Mouse (Mus musculus) heart, embryonic 10.5 days (tissue): ENCODE measurements at regions not wholly inside any gene's neighbourhood (a gene's known extent, or its start where the extent isn't known, plus 50 kb on each side); places are given as distances from the start of the nearest gene placed in this dataset.

Experiments used
- DNase-seq: peaks from one replicate; pipeline ENCODE4 v3.0.0-alpha.2; 2017; ENCODE audit warnings: low spot score
- H3K27ac ChIP-seq: fragments of 300-500 bp; sonication (generic); 2 replicates; pipeline ENCODE4 v1.5.1; 2016; ENCODE audit warnings: mild to moderate bottlenecking
- H3K27me3 ChIP-seq: fragments of 300-500 bp; sonication (generic); 2 replicates; pipeline ENCODE4 v1.6.1; 2016; ENCODE audit warnings: mild to moderate bottlenecking; ENCODE audit not compliant: poor library complexity, insufficient read depth, severe bottlenecking
- H3K36me3 ChIP-seq: fragments of 300-500 bp; sonication (generic); 2 replicates; pipeline ENCODE4 v1.6.1; 2016; ENCODE audit warnings: mild to moderate bottlenecking, moderate library complexity
- H3K4me1 ChIP-seq: fragments of 300-500 bp; sonication (generic); 2 replicates; pipeline ENCODE4 v1.6.1; 2016; ENCODE audit warnings: mild to moderate bottlenecking
- H3K4me3 ChIP-seq: fragments of 300-500 bp; sonication (generic); 2 replicates; pipeline ENCODE4 v1.5.1; 2016; ENCODE audit warnings: mild to moderate bottlenecking, moderate library complexity
- H3K9me3 ChIP-seq: fragments of 300-500 bp; sonication (generic); 2 replicates; pipeline ENCODE4 v1.6.1; 2016; ENCODE audit warnings: mild to moderate bottlenecking, moderate library complexity
- WGBS: fragments of 180-500 bp; shearing (Covaris S2); methylation state at CpG from one replicate; pipeline ENCODE4 v1.1.7; 2016; 5-methylcytosine and 5-hydroxymethylcytosine counted together

GRCm38 (mm10) chr3:102353277-102353900, 116.3 kb upstream of the Ngf start:
- Histone ChIP-seq H3K27ac (no peak overlapping the region), H3K4me1 (peaks cover 6% of the 10 kb centered on the region)
- DNase-seq = no peak

DNA sequence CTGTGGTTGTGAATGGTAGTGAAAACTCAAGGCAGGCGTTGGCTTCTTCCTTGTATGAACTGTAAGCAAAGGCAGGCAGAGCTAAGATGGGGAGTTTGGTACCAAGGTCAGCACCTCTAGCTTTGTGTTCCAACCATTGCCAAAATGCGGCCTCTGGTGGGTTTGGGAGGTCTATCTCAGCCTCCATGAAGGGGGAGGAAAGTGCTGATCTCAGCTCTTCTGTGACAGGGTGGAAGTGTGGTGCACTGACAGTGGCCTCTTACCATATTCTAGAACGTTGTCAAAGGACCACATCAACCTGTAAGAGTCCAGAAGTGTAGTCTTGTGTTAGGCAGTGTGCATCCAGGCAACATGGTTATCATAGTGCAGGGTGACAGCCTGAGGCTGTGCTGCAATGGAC, 123.6 kb upstream of the Ngf start:
- Histone ChIP-seq H3K36me3 (no peaks in the 10 kb centered on the region), H3K4me3 (no peak overlapping the region), H3K27me3 (no peaks in the 10 kb centered on the region), H3K27ac (no peak overlapping the region), H3K9me3 (no peaks in the 10 kb centered on the region), H3K4me1 (peaks cover 6% of the 10 kb centered on the region)
- DNase-seq = no peak
- WGBS = 66% methylated on average over 3 of the region's 3 CpGs

More at GRCm38 (mm10) chr3:102353277-102353900, 116.3 kb upstream of the Ngf start:
- Histone ChIP-seq H3K36me3 (no peaks in the 10 kb centered on the region), H3K9me3 (no peaks in the 10 kb centered on the region), H3K27me3 (no peaks in the 10 kb centered on the region), H3K4me3 (no peak overlapping the region)
- WGBS = 76% methylated on average over 6 of the region's 6 CpGs

DNA sequence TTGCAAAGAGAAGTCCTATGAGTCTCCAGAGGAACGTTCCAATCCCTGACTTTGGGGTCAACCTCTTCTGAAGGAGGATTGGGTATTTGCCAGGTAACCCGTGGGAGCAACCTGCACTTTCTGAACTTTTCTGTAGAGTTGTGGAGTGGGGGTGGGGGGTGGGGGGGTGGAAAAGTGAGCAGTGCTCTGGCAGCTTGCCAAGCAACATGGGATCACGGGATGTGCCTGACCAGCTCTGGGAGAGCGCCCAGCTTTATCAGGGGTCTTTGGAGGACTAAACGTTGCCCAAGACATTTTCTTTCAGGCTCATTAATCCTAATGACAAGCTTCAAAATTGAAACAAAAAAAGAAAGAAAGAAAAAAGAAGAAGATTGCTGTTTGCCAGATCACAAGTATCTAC, 124.4 kb upstream of the Ngf start:
- Histone ChIP-seq H3K9me3 (no peaks in the 10 kb centered on the region), H3K27ac (no peak overlapping the region), H3K4me3 (no peak overlapping the region), H3K4me1 (peaks cover 6% of the 10 kb centered on the region), H3K36me3 (no peaks in the 10 kb centered on the region), H3K27me3 (no peaks in the 10 kb centered on the region)
- WGBS = 57% methylated on average over 5 of the region's 5 CpGs
- DNase-seq = no peak

DNA sequence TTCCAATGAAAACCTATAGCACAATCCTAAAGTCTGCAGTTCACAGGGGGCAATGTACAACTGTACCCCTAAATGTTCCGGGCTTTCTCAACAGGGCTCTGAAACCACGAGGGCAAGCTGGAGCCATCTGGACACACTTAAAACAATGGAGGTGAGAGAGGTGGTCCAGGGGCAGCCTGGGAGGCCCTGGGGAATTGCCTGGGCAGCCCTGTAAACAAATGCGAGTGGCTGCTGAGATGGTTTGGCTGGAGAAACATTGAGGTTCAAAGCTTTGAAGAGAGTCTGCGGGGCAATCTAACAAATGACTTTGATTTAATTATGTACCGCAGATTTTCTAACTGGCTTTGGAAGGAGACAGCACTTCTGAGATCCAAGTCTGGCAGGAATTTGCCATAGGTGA, 129.0 kb upstream of the Ngf start:
- DNase-seq = no peak
- no peaks in the 10 kb centered on the region for H3K9me3 ChIP-seq
- H3K36me3 ChIP-seq = no peaks in the 10 kb centered on the region
- H3K4me3 ChIP-seq = no peak overlapping the region
- WGBS = 54% methylated on average over 5 of the region's 5 CpGs
- H3K4me1 ChIP-seq = no peaks in the 10 kb centered on the region
- H3K27me3 ChIP-seq = peaks cover 8% of the 10 kb centered on the region; the same call in 1 of the 2 replicates
- H3K27ac ChIP-seq = no peak overlapping the region

GRCm38 (mm10) chr3:102337881-102338280, 131.8 kb upstream of the Ngf start:
- DNase-seq = no peak
- WGBS = 72% methylated on average over 8 of the region's 8 CpGs
- Histone ChIP-seq H3K4me3 (no peak overlapping the region), H3K9me3 (no peaks in the 10 kb centered on the region), H3K27ac (no peak overlapping the region), H3K27me3 (peaks cover 12% of the 10 kb centered on the region; the same call in 1 of the 2 replicates), H3K36me3 (no peaks in the 10 kb centered on the region), H3K4me1 (no peaks in the 10 kb centered on the region)

DNA sequence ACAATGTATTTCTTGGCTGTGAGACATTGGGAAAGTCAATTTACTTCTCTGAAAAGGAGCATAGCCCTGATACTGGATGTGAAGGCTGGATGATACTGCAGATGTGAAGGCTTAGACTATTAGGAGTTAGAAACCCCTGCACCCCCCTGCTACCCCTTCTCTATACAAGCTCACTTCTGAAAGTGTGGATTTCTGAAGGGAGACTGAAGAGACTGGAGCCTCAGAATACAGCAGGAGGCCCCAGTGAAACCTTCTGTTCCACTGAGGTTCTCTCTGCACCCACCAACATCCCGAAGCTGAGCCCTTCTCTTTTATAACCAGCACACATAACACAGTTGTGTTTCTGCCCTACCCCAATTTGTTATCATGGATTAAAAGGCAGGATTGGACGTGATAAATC, 131.7 kb upstream of the Vangl1 start:
- H3K36me3 ChIP-seq = no peaks in the 10 kb centered on the region
- H3K9me3 ChIP-seq = no peaks in the 10 kb centered on the region
- WGBS = 79% methylated on average over 2 of the region's 2 CpGs
- H3K27ac ChIP-seq = no peak overlapping the region
- DNase-seq = no peak
- peaks cover 3% of the 10 kb centered on the region; the same call in 1 of the 2 replicates for H3K4me1 ChIP-seq
- no peak overlapping the region for H3K4me3 ChIP-seq
- peaks cover 18% of the 10 kb centered on the region; the same call in 1 of the 2 replicates for H3K27me3 ChIP-seq

GRCm38 (mm10) chr3:102335146-102335545, 130.7 kb upstream of the Vangl1 start:
- DNase-seq = no peak
- WGBS = 63% methylated on average over 3 of the region's 3 CpGs
- Histone ChIP-seq H3K27ac (no peak overlapping the region), H3K36me3 (no peaks in the 10 kb centered on the region), H3K4me3 (no peak overlapping the region), H3K4me1 (peaks cover 3% of the 10 kb centered on the region; the same call in 1 of the 2 replicates), H3K9me3 (no peaks in the 10 kb centered on the region), H3K27me3 (peaks cover 19% of the 10 kb centered on the region; the same call in 1 of the 2 replicates)

DNA sequence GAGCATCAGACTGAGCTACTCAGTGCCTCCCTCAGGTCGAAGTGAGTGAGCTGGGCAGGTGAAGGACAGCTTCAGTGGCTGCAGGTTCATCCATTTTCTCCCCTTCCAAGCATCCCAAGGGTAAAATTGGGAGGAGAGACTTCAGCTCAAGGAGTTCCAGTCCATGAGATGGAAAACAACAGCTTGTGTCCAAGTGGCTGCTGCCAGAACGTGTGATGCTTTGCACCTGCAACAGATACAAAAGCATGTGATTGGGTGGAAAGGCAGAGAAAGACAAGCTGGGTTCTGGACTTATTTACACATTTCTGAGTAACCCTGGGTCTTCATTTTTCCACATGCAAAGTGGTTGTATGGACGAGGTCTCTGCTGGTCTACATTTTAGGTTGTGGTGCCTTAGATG, 127.7 kb upstream of the Vangl1 start:
- 68% methylated on average over 3 of the region's 3 CpGs for WGBS
- H3K27ac ChIP-seq = no peak overlapping the region
- peaks cover 3% of the 10 kb centered on the region; the same call in 1 of the 2 replicates for H3K4me1 ChIP-seq
- no peaks in the 10 kb centered on the region for H3K9me3 ChIP-seq
- H3K27me3 ChIP-seq = peaks cover 11% of the 10 kb centered on the region; the same call in 1 of the 2 replicates
- no peak for DNase-seq
- H3K36me3 ChIP-seq = no peaks in the 10 kb centered on the region
- H3K4me3 ChIP-seq = no peak overlapping the region

- no peaks in the 10 kb centered on the region for H3K4me1 ChIP-seq
- H3K9me3 ChIP-seq = no peaks in the 10 kb centered on the region
- no peak overlapping the region for H3K4me3 ChIP-seq
- no peaks in the 10 kb centered on the region for H3K36me3 ChIP-seq
- WGBS = 72% methylated on average over 3 of the region's 3 CpGs
- no peaks in the 10 kb centered on the region for H3K27me3 ChIP-seq
- H3K27ac ChIP-seq = no peak overlapping the region
- peak; percentile 62 for DNase-seq
Observed at GRCm38 (mm10) chr3:102319331-102319730, 114.8 kb upstream of the Vangl1 start.

- WGBS = 75% methylated on average over 3 of the region's 3 CpGs
- no peaks in the 10 kb centered on the region for H3K36me3 ChIP-seq
- DNase-seq = peak; percentile 61
Observed at GRCm38 (mm10) chr3:102316151-102316550, 111.7 kb upstream of the Vangl1 start.

GRCm38 (mm10) chr3:102311482-102312225, 107.2 kb upstream of the Vangl1 start:
- peak; percentile 55 for DNase-seq
- peaks cover 6% of the 10 kb centered on the region; the same call in 1 of the 2 replicates for H3K27me3 ChIP-seq

More at GRCm38 (mm10) chr3:102316151-102316550, 111.7 kb upstream of the Vangl1 start:
- no peaks in the 10 kb centered on the region for H3K27me3 ChIP-seq
- H3K4me1 ChIP-seq = no peaks in the 10 kb centered on the region
- no peak overlapping the region for H3K4me3 ChIP-seq
- H3K9me3 ChIP-seq = no peaks in the 10 kb centered on the region
- H3K27ac ChIP-seq = no peak overlapping the region

GRCm38 (mm10) chr3:102310243-102310642, 105.8 kb upstream of the Vangl1 start:
- H3K4me1 ChIP-seq = peaks cover 4% of the 10 kb centered on the region; the same call in 1 of the 2 replicates
- 75% methylated on average over 9 of the region's 9 CpGs for WGBS
- no peaks in the 10 kb centered on the region for H3K9me3 ChIP-seq
- H3K36me3 ChIP-seq = no peaks in the 10 kb centered on the region
- H3K27ac ChIP-seq = no peak overlapping the region
- H3K27me3 ChIP-seq = peaks cover 7% of the 10 kb centered on the region; the same call in 1 of the 2 replicates
- peak; percentile 66 for DNase-seq
- no peak overlapping the region for H3K4me3 ChIP-seq

More at GRCm38 (mm10) chr3:102311482-102312225, 107.2 kb upstream of the Vangl1 start:
- no peaks in the 10 kb centered on the region for H3K36me3 ChIP-seq
- no peak overlapping the region for H3K4me3 ChIP-seq
- WGBS = 76% methylated on average over 15 of the region's 15 CpGs
- H3K4me1 ChIP-seq = peaks cover 4% of the 10 kb centered on the region; the same call in 1 of the 2 replicates
- H3K9me3 ChIP-seq = no peaks in the 10 kb centered on the region
- H3K27ac ChIP-seq = no peak overlapping the region

GRCm38 (mm10) chr3:102309756-102310155, 105.3 kb upstream of the Vangl1 start:
- peaks cover 4% of the 10 kb centered on the region; the same call in 1 of the 2 replicates for H3K4me1 ChIP-seq
- H3K36me3 ChIP-seq = no peaks in the 10 kb centered on the region
- no peaks in the 10 kb centered on the region for H3K9me3 ChIP-seq
- peak; percentile 78 for DNase-seq
- peaks cover 7% of the 10 kb centered on the region; the same call in 1 of the 2 replicates for H3K27me3 ChIP-seq
- H3K4me3 ChIP-seq = no peak overlapping the region
- H3K27ac ChIP-seq = no peak overlapping the region
- 17% methylated on average over 9 of the region's 9 CpGs for WGBS
